ENCODE assay signal across 8 mouse cellular contexts in the genomic region with DNA sequence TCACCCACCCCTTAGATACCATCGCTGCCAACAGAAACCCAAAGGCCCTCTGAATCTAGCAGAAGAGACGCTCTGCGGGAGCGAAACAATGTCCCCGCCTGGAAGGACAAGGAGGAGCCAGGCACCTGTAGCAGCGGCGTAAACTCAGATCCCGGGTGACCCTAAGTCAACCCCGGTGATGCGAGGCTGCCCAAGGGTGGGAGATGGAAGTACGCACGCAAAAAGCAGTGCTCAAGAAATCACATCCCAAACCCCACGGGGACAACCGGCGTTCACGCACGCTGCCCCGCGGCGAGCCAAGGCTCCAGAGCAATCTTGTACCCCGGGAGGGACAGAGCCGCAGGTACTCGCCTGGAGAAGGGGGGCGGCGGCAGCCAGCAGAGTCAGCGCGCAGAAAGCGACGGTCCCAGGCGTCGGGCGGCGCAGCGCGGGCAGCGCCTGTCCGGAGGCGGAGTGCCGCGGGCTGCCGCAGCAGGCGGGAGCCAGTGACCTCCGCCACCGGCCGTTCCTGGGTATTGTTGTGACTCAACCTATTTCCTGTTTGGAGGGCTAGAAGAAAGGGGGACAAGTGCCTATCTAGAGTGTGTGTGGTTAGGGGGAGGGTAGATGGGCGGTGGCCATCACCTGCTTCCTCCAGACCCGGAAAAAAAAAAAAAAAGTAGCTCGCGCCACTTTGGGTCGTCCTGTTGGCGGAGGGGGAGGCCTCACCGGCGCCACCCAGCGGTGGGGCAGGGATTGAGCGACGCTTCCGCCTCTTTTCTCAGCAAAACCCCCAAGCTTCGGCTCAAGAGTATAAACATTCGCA. TPM values are rescaled to one million over a fixed set of nuclear protein-coding genes. Genes with fewer than 3 reads are reported as not detected.
DNase-seq lines count a peak whose midpoint lies in the region; ATAC-seq and TF ChIP-seq lines count a peak whose summit lies in the region.

A gene (minus strand): TSS at position 531 of the 805 bp plus-strand sequence.

- DNase-seq in WW6 (ENCODE audit: low read depth, low spot score) = peak; percentile 85
- peak; percentile 7 for DNase-seq in cerebellum, adult 8-10 months
- DNase-seq in gastrocnemius, adult 2 months = peak; percentile 71
- DNase-seq in hindbrain, embryonic 14.5 days (ENCODE audit: low spot score) = no peak
- peak; percentile 15 to 33 for DNase-seq in left cerebral cortex, adult 8-10 months (ENCODE audit: low spot score in 2 of 2)
- peak; percentile 21 to 34 for DNase-seq in right cerebral cortex, adult 2 months (ENCODE audit: low spot score in 2 of 2)
- peak; percentile 61 to 69 for DNase-seq in urinary bladder, postnatal 4 days (ENCODE audit: low spot score in 2 of 2)

- H3K27me3 ChIP-seq in hindbrain, embryonic 14.5 days (ENCODE audit: control insufficient read depth, insufficient read depth, low read length) = peaks cover 36% of the 10 kb centered on the region

- TF ChIP-seq CTCF in gastrocnemius, adult 2 months (IDR thresholded peaks at IDR 0.05) = peak; percentile 93

- no peaks in the 10 kb centered on the region for H3K79me2 ChIP-seq in macrophage (ENCODE audit: inconsistent target)

- under 1% methylated on average over 59 of the region's 59 CpGs for WGBS in hindbrain, embryonic 14.5 days
- WGBS in macrophage (ENCODE audit: missing documents) = 3% methylated on average over 56 of the region's 59 CpGs

- peaks cover 6% of the 10 kb centered on the region; the same call in 1 of the 2 replicates for H3K4me1 ChIP-seq in hindbrain, embryonic 14.5 days (replicated peaks; ENCODE audit: control insufficient read depth, insufficient read depth, low read length)

- H3K36me3 ChIP-seq in hindbrain, embryonic 14.5 days (replicated peaks; ENCODE audit: control insufficient read depth, insufficient read depth) = no peaks in the 10 kb centered on the region
- H3K36me3 ChIP-seq in macrophage (ENCODE audit: inconsistent target) = no peaks in the 10 kb centered on the region

- H3K4me2 ChIP-seq in hindbrain, embryonic 14.5 days (replicated peaks) = peak within 1 kb of the TSS; percentile 74

- no peak for ATAC-seq in hindbrain, embryonic 14.5 days (ENCODE audit: low FRiP score)

- no peaks in the 10 kb centered on the region for H3K9me3 ChIP-seq in hindbrain, embryonic 14.5 days (ENCODE audit: control insufficient read depth, low read length)

- peak within 1 kb of the TSS; percentile 81 for H3K27ac ChIP-seq in gastrocnemius, adult 2 months
- no peak within 1 kb of the TSS; the same call in 1 of the 2 replicates for H3K27ac ChIP-seq in hindbrain, embryonic 14.5 days
- H3K27ac ChIP-seq in macrophage = no peak within 1 kb of the TSS

- peak within 1 kb of the TSS; percentile 91 for H3K4me3 ChIP-seq in gastrocnemius, adult 2 months
- H3K4me3 ChIP-seq in hindbrain, embryonic 14.5 days (replicated peaks; ENCODE audit: low read length) = peak within 1 kb of the TSS; percentile 42
- peak within 1 kb of the TSS; percentile 37 for H3K4me3 ChIP-seq in macrophage (ENCODE audit: inconsistent target)

- intact Hi-C loops in gastrocnemius, adult 2 months (cut with DNase I) = loop anchor here (5.0 kb wide), 2 partner anchors 38 to 72 kb away; no protein-coding TSS in a partner anchor

- peak within 1 kb of the TSS; percentile 37 for H3K9ac ChIP-seq in hindbrain, embryonic 14.5 days

RNA-seq across cellular contexts. Expression of the gene that starts here (rescaled TPM):
- total RNA-seq in gastrocnemius, adult 2 months (2021) = 1 to 10 TPM; 3.5 to 4.9 TPM
- 12.6 and 13.5 TPM in 2 replicates for polyA plus RNA-seq in hindbrain, embryonic 14.5 days (2014; fragmentation: Nextera tagmentation; extraction: Ambion mirVana)
- 10 to 100 TPM; 22.2 to 25.1 (median 23.3) TPM for total RNA-seq in left cerebral cortex, adult 8-10 months (2022)
- 10 to 100 TPM in 14 of 26 experiments, 1 to 10 TPM in 12; 5.4 to 49.5 (median 11.0) TPM for total RNA-seq in macrophage (2018; cell fraction: chromatin; rRNA removed)
- total RNA-seq in macrophage (2018; cell fraction: cytosol; rRNA removed) = 10 to 100 TPM in 2 of 26 experiments, 1 to 10 TPM in 24; 3.2 to 14.6 (median 7.3) TPM
- 10 to 100 TPM in 9 of 26 experiments, 1 to 10 TPM in 17; 4.1 to 19.6 (median 8.6) TPM for total RNA-seq in macrophage (2018; cell fraction: nucleus; rRNA removed)
- 4.8 to 9.8 TPM (median 7.2 TPM) in 3 replicates for polyA plus RNA-seq in macrophage (2018)

Comparison
In these comparisons a context has a peak if more than half of its experiments do, and no peak if none do; other contexts are left out.
1. H3K4me3 ChIP-seq: peak in every context shown above with its lines; median percentile 91 in gastrocnemius, adult 2 months; 42 in hindbrain, embryonic 14.5 days; 37 in macrophage.